Mouse (Mus musculus) embryonic fibroblast, embryonic 13.5 days (primary cell): ENCODE data around the gene Ago3.

Experiments used
- CTCF ChIP-seq: IDR thresholded peaks from 2 replicates; pipeline ENCODE4 v1.5.1; 2011; ENCODE audit warnings: mild to moderate bottlenecking, control low read depth, low read length, moderate library complexity, borderline replicate concordance; ENCODE audit not compliant: insufficient read depth
- POLR2A ChIP-seq: IDR thresholded peaks from 2 replicates; pipeline ENCODE4 v1.6.1; 2011; ENCODE audit warnings: low read depth, mild to moderate bottlenecking, control low read depth, low read length, moderate library complexity

- no peak for TF ChIP-seq POLR2A
- no peak for TF ChIP-seq CTCF
Observed at GRCm38 (mm10) chr4:126330295-126330694, 99.1 kb downstream of the Ago3 start.
